Mouse (Mus musculus) colon, adult 2 months (tissue): Measurements from ENCODE around the gene Hist1h1d. TPM values are rescaled to one million over a fixed set of nuclear protein-coding genes. Genes with fewer than 3 reads are reported as not detected.

Experiments
- polyA plus RNA-seq: library from polyadenylated mRNA; depleted of rRNA; stranded (reverse); fragments of >200 nt; gene quantifications from 2 replicates; pipeline ENCODE4 v1.2.3, GENCODE M21; 2012; rRNA removed

Hist1h1d gene
- polyA plus RNA-seq, 1 experiment: 0.45 TPM

Other genes starting within 250 kb of the Hist1h1d start
- gene Zfp322a, start 184.1 kb upstream of the Hist1h1d start, polyA plus RNA-seq: 0.49 and 0.74 TPM in 2 replicates
- gene Abt1, start 129.4 kb upstream of the Hist1h1d start, polyA plus RNA-seq: 1.9 and 2.0 TPM in 2 replicates
- 1.8 and 2.3 TPM in 2 replicates for gene Btn1a1, start 87.4 kb upstream of the Hist1h1d start, polyA plus RNA-seq
- not detected in 2 replicates for gene Btn2a2, start 64.4 kb upstream of the Hist1h1d start, polyA plus RNA-seq
- 42.2 and 63.4 TPM in 2 replicates for gene Hist1h4h, start 22.2 kb upstream of the Hist1h1d start, polyA plus RNA-seq
- 245 and 289 TPM in 2 replicates for gene Hist1h2af, start 19.4 kb upstream of the Hist1h1d start, polyA plus RNA-seq
- 23.2 and 33.2 TPM in 2 replicates for gene Hist1h3g, start 17.8 kb upstream of the Hist1h1d start, polyA plus RNA-seq
- 4.9 and 5.3 TPM in 2 replicates for gene Hist1h2bh, start 9.9 kb upstream of the Hist1h1d start, polyA plus RNA-seq
- gene Hist1h3f, start 9.2 kb upstream of the Hist1h1d start, polyA plus RNA-seq: 5.0 and 6.7 TPM in 2 replicates
- 13.1 and 22.8 TPM in 2 replicates for gene Hist1h4f, start 1.6 kb upstream of the Hist1h1d start, polyA plus RNA-seq
- 32.1 and 36.8 TPM in 2 replicates for gene Hist1h3e, start 9.1 kb downstream of the Hist1h1d start, polyA plus RNA-seq
- 15.1 and 16.2 TPM in 2 replicates for gene Hist1h2ae, start 18.0 kb downstream of the Hist1h1d start, polyA plus RNA-seq
- gene Hist1h2bg, start 18.1 kb downstream of the Hist1h1d start, polyA plus RNA-seq: 49.0 and 58.2 TPM in 2 replicates
- 11.4 and 19.0 TPM in 2 replicates for gene Hist1h2bf, start 20.9 kb downstream of the Hist1h1d start, polyA plus RNA-seq
- gene Hist1h2ad, start 21.1 kb downstream of the Hist1h1d start, polyA plus RNA-seq: 6.9 and 11.5 TPM in 2 replicates
- gene Hist1h3d, start 22.5 kb downstream of the Hist1h1d start, polyA plus RNA-seq: 13.8 and 18.8 TPM in 2 replicates
- gene Hist1h4d, start 28.3 kb downstream of the Hist1h1d start, polyA plus RNA-seq: 12.3 and 14.7 TPM in 2 replicates
- gene Hist1h2be, start 67.9 kb downstream of the Hist1h1d start, polyA plus RNA-seq: 3.1 and 3.3 TPM in 2 replicates
- gene Hist1h1e, start 69.3 kb downstream of the Hist1h1d start, polyA plus RNA-seq: 3.2 and 3.9 TPM in 2 replicates
- gene Hist1h2ac, start 130.7 kb downstream of the Hist1h1d start, polyA plus RNA-seq: 2.4 and 3.8 TPM in 2 replicates
- gene Hist1h2bc, start 130.9 kb downstream of the Hist1h1d start, polyA plus RNA-seq: 410 and 605 TPM in 2 replicates
- not detected in 2 replicates for gene Hist1h1t, start 142.6 kb downstream of the Hist1h1d start, polyA plus RNA-seq
- gene Hist1h4c, start 145.2 kb downstream of the Hist1h1d start, polyA plus RNA-seq: 20.7 and 21.2 TPM in 2 replicates
- gene Hfe, start 157.6 kb downstream of the Hist1h1d start, polyA plus RNA-seq: 9.4 and 10.3 TPM in 2 replicates
- gene Hist1h1c, start 185.5 kb downstream of the Hist1h1d start, polyA plus RNA-seq: 204 and 212 TPM in 2 replicates
- 23.6 and 30.3 TPM in 2 replicates for gene Hist1h3c, start 192.3 kb downstream of the Hist1h1d start, polyA plus RNA-seq
- gene Hist1h2bb, start 193.5 kb downstream of the Hist1h1d start, polyA plus RNA-seq: 12.8 and 18.4 TPM in 2 replicates
- 23.5 and 25.9 TPM in 2 replicates for gene Hist1h2ab, start 197.9 kb downstream of the Hist1h1d start, polyA plus RNA-seq
- gene Hist1h3b, start 199.0 kb downstream of the Hist1h1d start, polyA plus RNA-seq: 26.4 and 32.0 TPM in 2 replicates
- 20.0 and 20.8 TPM in 2 replicates for gene Hist1h4b, start 203.8 kb downstream of the Hist1h1d start, polyA plus RNA-seq
- gene Hist1h4a, start 208.0 kb downstream of the Hist1h1d start, polyA plus RNA-seq: 15.5 and 15.9 TPM in 2 replicates
- gene Hist1h3a, start 209.1 kb downstream of the Hist1h1d start, polyA plus RNA-seq: 23.6 and 24.8 TPM in 2 replicates
- 1.1 and 1.4 TPM in 2 replicates for gene Hist1h1a, start 210.4 kb downstream of the Hist1h1d start, polyA plus RNA-seq
- 0.12 and 0.14 TPM in 2 replicates for gene Trim38, start 216.7 kb downstream of the Hist1h1d start, polyA plus RNA-seq